Mouse (Mus musculus): ENCODE results near the gene Tcf23.
A peak's percentile ranks its signal among the peaks of the same experiment; 100 is the strongest.

Gene Tcf23

DNA sequence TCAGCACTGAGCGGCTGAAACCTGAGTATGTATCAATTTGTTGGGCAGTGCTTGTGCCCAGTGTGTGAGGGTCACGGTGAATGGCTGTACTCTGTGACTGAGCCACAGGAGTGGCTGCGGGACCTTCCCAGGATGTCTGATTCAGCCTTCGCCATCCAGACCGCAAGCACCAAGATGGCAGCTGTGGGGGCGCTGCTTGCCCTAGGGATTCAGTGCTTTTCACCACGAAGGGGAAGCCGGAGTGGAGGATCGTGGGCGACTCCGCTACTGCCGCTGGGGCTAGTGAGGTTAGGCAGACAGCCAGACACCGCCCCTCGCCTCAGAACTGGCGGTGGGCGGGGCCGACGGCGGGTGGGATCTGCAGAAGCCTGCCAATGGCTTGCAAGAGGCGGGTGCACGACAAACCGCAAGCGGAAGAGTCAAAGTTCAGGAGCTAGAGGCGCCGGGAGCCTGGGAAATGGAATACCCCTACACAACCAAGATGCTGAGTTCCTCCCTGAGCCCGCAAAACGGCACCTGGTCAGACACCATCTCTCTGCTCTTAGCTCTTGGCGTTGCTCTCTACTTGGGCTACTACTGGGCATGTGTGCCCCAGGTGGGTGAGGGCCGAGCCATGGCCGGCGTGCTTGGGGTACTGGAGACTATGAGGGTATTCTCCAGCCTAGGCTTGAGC is 18.7 kb upstream of the Tcf23 start:
- DNase-seq (ENCODE audit: inconsistent age in 2 of 2, low spot score in 1 of 2): peak; percentile 95 to 97

DNA sequence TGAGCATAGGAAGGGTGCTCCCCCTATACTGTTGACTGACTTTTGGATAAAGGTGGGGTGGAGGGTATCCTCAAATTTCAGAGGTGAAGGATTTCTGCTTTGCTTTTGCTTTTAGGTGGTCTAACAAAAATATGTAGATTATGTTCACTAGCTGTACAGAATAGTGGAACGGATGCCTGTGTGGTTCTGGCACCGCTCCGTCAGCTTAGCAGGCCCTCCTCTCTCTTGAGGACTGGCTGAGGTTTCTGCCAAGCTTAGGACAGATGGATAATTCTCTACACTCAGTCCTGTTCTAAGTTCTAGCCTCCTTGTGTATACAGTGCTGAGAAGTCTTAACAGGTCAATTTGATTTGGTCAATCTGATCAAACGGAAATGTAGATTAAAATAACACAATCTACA is 18.0 kb upstream of the Tcf23 start:
- DNase-seq (ENCODE audit: inconsistent age in 2 of 2, low spot score in 1 of 2): no peak

DNA sequence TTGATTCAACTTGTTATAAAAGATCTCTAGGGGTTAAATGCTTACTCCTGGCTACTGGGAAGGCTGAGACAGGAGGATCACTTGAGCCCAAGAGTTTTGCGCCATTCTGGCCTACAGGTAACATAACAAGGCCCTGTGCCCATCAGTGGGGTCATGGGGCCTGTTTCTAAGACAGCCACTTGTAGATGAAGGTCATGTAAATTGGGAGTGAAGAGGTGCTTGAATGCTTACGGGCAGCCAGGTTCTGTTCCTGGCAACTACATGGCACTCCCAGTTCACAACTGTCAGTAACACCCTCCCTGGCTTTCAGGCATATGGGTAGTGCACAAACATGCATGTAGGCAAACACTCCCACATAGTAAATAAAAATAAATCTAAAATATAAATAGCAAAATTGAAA is 17.5 kb upstream of the Tcf23 start:
- peak in 1 of 2 experiments; percentile 45 for DNase-seq (ENCODE audit: inconsistent age in 2 of 2, low spot score in 1 of 2)

DNA sequence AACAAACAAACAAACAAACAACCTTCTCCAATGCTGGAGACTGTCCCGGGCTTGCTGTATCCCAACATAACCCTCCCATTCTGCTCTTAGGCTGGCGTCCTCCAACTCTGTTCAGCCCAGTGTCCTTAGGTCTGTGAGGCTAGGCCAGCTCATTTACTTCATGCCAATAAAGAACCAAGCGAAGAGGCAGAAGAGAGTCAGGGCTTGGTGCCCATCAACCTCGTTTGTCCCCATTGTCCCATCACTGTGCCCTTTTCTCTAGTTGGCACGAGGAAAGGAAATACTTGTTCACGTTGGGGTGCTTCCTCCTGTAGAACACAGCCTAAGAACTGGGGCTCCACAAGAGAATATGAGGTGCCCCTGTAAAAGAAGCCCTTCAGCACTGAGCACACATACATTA is 16.8 kb upstream of the Tcf23 start:
- DNase-seq (ENCODE audit: inconsistent age in 2 of 2, low spot score in 1 of 2): no peak

DNA sequence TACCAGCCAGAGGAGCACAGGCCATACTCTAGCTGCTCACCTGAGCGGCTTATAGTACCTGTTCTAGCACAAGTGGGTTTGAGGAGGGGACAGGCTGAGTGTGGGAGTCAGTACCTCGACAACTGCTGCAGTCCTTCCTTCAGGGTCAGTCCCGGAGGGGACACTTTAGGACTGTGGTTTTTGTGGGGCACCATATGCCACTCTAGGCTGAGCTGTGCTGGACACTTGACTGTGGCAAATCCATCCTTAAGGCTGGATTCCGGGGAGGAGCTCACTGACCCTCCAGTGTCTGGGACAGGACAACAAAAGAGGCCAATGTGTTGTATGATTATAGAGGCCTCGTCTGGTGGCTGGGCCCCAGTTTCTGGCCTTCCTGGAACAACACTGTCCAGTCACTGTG is 15.9 kb upstream of the Tcf23 start:
- DNase-seq (ENCODE audit: inconsistent age in 2 of 2, low spot score in 1 of 2): no peak

DNA sequence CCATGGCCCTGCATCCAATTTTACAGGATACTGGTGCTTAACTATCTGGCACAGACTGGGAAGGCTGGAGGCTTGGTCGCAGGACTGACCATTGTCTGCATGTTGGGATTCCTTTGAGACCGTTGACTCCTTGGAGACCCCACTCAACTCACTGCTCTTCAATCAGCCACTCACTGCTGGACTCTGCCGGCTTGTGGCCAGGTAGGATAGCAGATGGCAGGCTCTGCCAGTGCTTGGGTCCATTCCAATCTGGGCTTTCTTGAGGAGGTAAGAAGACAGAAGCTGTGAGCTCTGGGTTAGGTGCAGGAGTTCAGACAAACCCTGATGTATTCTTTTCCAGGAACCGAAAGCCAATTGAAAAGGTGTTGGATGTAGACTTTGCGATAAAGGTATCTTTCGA is 14.4 kb upstream of the Tcf23 start:
- DNase-seq (ENCODE audit: inconsistent age in 2 of 2, low spot score in 1 of 2): peak in 1 of 2 experiments; percentile 27

DNA sequence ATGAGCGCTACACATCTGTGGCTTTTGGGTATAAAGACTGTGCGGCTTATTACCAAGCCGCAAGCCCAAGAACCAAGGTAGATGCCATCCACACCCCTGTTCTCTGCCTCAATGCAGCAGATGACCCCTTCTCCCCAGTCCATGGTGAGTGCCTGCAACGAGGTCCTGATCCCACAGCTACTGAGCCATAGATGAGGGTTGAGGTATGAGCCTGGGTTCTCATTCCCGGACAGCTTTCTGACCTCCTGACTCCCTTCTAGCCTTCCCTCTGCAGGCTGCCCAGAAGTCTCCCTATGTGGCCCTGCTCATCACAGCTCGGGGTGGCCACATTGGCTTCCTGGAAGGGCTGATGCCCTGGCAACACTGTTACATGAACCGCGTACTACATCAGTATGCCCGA is 13.9 kb upstream of the Tcf23 start:
- DNase-seq (ENCODE audit: inconsistent age in 2 of 2, low spot score in 1 of 2): peak in 1 of 2 experiments; percentile 26

DNA sequence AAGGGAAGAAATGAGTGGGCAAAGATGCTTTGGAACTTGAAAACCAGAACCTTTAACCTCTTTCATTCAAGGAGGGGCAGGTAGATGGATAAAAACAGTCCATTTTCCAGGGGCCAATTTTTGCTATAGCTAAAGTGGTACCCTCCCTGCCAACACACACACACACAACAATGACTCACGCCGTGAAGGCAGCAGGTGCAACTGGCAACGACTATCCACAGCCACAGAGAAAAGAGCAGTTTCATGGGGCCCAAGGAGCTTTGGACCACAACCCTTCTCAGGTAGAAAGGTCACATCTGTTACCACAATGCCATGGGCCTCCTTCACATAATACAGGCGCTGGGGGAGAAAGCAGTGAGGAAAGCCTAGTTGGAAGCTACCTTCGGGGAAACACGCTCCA is 12.7 kb upstream of the Tcf23 start:
- DNase-seq (ENCODE audit: inconsistent age in 2 of 2, low spot score in 1 of 2): peak in 1 of 2 experiments; percentile 23

DNA sequence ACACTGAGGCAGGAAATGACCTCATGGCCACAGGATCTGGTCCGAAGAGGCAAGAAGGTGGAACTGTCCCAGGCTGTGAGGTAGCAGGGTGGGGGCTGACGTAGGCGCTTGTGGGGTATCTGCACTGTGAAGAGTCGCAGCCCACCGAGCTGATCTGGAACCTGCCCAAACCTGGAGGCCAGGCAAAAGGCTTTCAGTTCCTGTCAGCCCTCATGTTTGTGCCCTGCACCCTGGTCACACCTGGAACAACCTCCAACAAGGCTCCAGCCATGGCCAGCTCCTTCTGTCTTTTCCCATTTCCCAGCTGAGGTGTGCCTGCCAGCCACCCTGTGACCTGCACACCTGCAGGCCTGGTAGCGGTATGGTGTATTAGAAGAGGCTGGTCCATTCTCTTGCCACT is 10.6 kb upstream of the Tcf23 start:
- no peak for DNase-seq (ENCODE audit: inconsistent age in 2 of 2, low spot score in 1 of 2)

DNA sequence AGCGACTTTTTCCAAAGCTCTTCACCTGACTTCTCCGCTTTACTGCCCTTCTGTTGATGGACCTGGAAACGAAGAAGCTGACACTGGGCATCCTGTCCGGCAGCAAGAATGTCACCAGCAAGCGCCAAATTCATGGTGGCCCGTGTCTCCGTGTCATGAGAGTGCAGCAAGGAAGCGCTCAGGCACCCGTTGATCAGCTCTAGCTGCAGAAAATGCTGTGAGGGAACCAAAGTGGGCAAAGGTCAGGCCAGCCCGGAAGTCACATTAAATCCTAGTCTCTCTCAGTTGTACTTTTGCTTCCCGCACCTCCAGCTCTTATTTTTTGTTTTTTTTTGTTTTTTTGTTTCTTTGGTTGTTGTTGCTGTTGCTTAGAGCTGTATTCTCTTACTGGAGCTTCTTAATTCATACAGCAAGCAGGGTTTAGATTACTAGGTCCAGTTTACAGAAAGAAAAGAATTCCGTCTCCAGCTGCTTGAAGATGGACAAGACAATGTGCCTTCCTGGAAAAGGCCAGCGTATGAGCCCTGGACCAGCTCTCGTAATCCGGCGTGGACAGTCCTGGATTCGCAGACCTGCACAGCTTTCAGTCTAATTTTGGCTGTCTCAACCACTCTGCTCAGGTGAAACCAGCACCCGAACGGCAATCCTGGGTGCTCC is 9.1 kb upstream of the Tcf23 start:
- DNase-seq (ENCODE audit: inconsistent age in 2 of 2, low spot score in 1 of 2): peak; percentile 32 to 51

DNA sequence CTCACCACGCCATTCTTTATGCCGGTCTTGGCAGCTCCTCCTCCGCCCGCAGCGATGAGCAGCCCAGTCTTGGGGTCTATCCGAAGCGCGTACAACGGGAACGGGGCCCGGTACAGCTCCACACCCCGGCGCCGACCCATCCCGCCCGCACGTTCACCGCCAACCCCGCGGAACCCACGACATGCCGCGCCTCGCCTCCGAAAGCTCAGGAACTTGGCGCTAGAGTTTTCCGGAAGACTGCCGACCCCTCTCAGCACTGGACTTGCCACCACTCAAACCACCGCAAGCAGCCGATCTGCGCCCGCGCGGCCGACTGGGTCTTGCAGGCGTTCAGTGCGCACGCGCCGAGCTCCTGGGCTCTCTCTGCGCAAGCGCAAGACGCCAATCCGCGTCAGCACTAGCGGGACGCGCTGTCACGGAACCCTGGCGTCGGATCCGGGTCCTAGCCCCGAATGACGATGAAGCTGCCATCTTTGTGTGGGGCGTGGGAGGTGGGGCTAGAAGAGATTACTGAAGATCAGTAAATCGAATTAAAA is 8.4 kb upstream of the Tcf23 start, which contains the start of gene Preb:
Gene Preb (minus strand): TSS at position 396 of the 536 bp plus-strand sequence.
- peak; percentile 99 for DNase-seq (ENCODE audit: inconsistent age in 2 of 2, low spot score in 1 of 2)

DNA sequence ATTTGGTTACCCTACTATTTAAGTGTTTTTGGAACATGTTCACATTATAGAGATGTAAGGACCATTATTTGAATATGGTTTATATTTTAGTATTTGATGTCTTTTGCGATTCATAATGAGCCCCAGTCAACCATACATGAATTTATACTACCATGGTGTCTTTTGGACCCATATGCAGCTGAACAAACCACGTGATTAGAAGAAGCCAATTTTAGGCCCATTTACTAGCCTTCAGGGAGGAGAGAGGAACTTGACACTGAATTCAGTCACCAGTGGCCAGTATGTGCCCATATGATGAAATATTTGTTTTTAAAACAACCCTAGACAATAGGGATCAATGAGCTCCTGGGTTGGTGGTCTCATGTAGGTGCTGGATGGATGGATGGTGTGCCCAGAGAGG is 7.6 kb upstream of the Tcf23 start:
- DNase-seq (ENCODE audit: inconsistent age in 2 of 2, low spot score in 1 of 2): no peak

DNA sequence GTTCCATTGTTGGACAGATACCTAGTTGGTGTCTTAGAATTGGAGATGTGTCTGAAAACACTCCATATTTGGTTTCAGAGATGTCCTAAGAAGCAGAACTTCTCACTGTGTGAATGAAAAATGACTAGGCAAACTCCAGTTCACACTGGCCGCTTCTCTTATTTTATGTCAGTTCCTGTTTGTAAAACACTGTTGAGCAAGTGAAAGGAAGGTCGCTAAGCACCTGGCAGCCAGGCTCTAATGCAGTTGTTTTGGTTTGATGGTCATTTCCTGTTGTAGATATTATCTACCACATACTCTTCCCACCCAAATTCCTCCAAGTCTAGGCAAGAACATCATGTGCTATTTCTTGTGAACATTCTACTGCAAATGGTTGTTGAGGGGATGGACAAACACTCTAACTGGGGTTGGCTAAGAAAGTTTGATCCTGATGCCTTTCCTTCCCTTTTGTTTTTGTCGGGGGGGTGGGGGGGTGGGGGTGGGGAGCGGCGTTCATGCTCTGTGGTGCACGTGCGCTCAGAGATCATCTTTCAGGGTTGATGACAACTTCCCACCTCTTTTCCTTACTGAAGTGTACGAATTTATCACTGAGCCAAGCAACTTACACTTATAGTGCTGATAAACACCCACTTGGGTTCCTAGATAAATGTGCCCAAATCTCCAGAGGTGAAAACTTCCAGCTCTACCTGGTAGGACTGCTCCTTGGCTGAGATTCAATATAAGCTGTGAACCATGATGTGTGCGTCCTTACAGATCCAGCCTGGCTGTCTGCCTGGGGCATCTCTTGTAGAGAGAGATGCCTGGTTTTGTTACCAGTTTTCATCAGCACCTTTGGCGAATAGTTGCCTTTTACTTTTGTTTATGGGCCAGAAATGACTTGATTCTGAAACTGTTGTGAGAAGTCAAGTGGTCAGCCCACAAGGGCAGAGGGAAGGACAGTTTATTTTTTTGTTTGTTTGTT is 6.6 kb upstream of the Tcf23 start:
- DNase-seq (ENCODE audit: inconsistent age in 2 of 2, low spot score in 1 of 2): peak in 1 of 2 experiments; percentile 57

DNA sequence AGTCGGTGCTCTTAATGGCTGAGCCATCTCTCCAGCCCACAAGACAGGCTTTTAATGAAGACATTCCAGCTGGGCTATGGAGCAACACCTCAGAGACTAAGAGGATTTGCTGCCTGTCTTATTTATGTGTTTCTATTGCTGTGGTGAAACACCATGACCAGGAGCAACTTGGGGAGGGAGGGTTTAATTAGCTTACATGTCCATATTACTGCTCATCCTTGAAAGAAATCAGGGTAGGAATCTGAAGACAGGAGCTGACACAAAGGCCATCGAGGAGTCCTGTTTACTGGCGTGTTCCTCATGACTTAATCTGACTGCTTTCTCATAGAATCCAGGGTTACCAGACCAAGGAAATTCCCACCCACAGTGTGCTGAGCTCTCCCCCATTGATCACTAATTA is 4.5 kb upstream of the Tcf23 start:
- no peak for DNase-seq (ENCODE audit: inconsistent age in 2 of 2, low spot score in 1 of 2)

DNA sequence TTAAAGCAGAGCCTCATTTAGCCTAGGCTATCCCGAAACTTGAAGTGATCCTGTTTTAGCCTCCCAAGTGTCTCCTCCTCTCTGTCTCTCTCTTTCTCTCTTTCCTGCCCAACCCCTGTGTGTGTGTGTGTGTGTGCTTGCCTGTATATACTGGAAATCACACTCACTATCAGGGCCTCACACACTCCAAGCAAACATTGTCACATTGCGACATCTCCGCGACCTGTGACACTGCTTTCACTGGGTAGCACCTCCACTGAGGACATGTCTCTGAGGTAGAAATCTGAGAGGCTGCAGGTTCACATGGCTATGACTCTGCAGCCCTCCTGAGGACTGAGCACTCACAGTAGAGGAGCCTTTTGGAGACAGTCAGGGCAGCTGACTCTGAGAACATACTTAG is 2.3 kb upstream of the Tcf23 start:
- no peak for DNase-seq (ENCODE audit: inconsistent age in 2 of 2, low spot score in 1 of 2)

DNA sequence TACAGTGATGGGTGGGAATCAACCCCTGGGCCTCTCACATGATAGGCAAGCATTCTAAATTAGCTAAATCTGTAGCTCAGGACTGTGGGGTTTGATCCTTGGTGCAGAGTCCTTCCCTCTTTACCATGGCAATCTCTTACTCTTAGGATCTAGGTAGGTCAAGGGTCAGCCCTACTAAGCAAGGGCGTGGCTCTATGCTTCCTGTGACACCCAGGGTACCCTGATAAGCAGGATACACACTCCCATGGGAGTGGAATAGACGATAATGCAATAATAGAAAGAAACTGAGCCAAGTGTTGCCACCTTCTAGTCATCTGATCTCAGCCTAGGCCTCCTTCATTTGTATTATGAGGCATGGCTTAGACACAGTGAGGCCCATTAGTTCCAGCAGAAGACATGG is 978 bp downstream of the Tcf23 start:
- no peak for DNase-seq (ENCODE audit: inconsistent age in 2 of 2, low spot score in 1 of 2)

DNA sequence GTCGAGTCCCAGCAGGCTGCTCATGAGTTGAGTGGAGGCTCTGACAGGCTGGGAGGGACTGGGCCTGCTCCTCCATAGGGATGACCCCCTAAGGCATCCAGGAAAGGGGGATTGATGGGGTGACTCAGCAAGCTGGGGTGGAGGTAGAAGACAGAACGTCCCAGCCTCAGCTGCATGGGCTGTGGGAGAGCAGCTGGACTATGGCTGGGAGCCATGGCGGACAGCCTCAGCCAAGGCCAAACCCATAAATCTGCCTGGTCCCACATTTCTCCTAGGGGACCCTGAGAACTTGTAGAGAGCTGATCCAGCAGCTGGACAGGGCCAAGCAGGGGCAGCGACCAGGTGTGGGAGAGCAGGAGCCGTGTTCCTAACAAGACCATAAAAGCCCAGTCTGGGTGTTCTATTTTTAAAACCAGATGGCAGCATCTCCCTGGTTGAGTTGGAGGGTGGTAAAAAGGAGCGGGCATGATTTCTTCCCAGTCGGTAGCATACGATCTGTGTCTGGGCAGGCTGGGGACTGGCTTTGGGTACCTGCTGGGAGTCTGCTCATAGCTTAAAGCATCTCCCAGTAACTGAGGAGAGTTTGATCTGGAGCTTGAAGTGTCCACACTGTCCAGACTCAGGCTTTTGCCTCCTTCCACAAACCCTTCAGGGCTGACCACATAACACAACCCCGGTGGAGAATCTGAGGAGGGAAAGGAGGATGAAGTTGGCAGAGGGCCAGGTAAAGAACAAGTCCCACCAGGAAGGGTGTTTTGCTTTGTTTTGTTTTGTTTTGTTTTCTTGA is 6.6 kb downstream of the Tcf23 start:
- DNase-seq (ENCODE audit: inconsistent age in 2 of 2, low spot score in 1 of 2): peak; percentile 88 to 90

DNA sequence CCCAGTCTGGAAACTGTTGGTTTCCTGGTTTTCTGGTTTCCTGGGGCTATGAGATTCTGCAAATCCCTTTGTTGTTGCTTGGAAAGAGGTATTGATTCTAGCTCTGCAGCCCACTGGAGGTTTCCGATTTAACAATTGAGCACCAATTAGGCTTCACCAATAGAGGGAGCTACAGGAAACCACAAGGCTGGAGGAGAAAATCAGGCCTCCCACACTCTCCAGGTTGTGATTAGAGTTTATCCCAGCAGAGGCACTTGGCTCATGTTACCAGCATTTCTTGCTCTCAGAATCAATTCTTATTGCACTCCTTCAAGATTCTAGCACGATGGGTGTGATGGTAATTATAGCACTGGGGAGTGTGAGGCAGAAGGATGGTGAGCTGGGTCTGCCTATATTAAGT is 13.9 kb downstream of the Tcf23 start:
- DNase-seq (ENCODE audit: inconsistent age in 2 of 2, low spot score in 1 of 2): peak in 1 of 2 experiments; percentile 73

DNA sequence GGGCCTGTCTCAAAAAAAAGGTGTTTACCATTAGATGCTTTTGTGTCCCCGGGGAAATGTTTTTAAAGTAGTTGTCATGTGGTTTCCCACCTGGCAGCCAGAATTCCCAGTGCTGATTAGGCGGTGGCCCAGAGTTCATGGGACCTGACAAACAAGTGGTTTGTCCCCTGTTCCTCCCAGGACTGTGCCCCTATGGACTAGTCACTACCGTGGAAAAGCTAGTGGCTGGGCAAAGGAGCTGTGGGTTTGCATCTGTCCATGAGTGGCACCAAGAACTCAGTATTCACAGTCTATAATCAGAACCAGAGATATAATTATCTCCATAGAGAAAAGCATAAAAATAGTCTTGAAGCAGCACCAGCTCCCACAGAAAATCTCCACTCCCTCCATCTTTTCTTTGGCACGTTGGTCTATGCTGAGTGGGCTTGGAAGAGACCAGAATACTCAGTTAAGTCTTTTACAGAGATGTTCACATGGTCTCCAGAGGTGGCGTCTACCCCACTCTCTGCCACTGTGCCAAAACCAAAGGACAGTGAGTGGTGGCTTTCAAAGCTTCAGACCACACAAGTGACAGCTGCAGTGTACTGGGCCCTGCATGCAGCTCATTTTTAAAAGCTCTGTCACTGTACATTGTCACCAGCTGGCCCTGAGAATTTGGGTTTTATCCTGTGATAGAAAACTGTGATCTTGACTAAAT is 24.7 kb downstream of the Tcf23 start:
- no peak for DNase-seq (ENCODE audit: inconsistent age in 2 of 2, low spot score in 1 of 2)

DNA sequence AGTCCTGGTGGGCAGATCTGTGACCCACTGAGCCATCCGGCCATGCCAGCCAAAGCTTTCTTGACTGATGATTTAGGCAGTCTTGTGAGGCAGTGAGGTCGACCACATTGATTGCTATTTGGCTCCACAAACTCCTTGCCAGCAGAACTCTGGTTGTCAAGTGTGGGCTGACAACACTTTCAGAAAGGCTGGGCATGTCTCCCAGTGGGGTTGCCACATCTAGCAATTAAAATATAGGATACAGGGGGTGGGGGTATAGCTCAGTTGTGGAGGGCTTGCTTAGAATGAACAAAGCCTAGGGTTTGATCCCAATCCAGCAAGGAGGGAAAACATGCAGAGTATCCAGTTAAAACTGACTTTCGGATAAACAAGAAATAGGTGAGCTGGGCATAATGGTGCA is 25.6 kb downstream of the Tcf23 start:
- DNase-seq (ENCODE audit: inconsistent age in 2 of 2, low spot score in 1 of 2): no peak

All from adrenal gland, adult (tissue).